Mouse (Mus musculus): ENCODE results near the gene Chp2. TPM values are rescaled to one million over a fixed set of nuclear protein-coding genes. Genes with fewer than 3 reads are reported as not detected.

Gene Chp2
- total RNA-seq (2014; rRNA removed) (0.78 and 1.0 TPM in 2 replicates), polyA plus RNA-seq (2015; fragmentation: Nextera tagmentation; extraction: Ambion mirVana) (1.3 and 1.4 TPM in 2 replicates)

DNA sequence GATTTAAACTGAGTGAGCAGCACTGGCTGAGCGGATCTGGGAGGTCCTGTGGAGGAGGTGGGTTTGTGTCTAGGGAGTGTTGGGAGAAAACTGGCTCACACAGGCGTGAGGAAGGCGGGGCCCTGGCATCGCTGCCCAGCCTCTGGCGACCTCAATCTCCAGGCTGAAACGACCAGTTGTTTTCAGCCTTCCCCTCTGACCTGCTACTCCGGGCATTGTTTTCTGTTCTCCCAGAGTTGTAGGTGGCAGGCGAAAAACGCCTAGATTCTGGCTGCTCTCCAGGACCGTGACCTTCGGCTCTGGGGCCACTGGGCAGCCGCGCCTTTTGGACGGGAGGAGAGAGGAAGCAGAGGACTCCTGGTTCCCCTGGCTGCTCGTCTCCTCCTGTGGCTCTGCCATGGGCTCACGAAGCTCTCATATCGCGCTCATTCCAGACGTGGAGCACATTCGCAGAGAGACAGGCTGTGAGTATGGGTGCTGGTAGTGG, at the start of gene Chp2:
Gene Chp2 (plus strand): TSS at position 182 of the 487 bp plus-strand sequence.
- H3K9ac ChIP-seq (replicated peaks; ENCODE audit: low read length): 0 out of 2 replicates have a peak within 1 kb of the TSS, but pooled peaks have one; percentile 19
- H3K4me1 ChIP-seq (ENCODE audit: insufficient read depth, low read length): no peaks in the 10 kb centered on the region
- no peaks in the 10 kb centered on the region for H3K27me3 ChIP-seq (ENCODE audit: insufficient read depth, low read length)
- H3K36me3 ChIP-seq (ENCODE audit: insufficient read depth, low read length): no peaks in the 10 kb centered on the region
- no peak for DNase-seq (ENCODE audit: low spot score)
- H3K4me3 ChIP-seq (ENCODE audit: low read length): peak within 1 kb of the TSS; percentile 13; the same call in 1 of the 2 replicates
- WGBS: 29% methylated on average over 20 of the region's 20 CpGs
- no peaks in the 10 kb centered on the region for H3K9me3 ChIP-seq (ENCODE audit: low read length)
- ATAC-seq: no peak
- no peak within 1 kb of the TSS for H3K27ac ChIP-seq
- H3K4me2 ChIP-seq (ENCODE audit: low read depth, low read length): peak within 1 kb of the TSS; percentile 45
- TF ChIP-seq CTCF (IDR thresholded peaks at IDR 0.05; ENCODE audit: low read depth): no peak

DNA sequence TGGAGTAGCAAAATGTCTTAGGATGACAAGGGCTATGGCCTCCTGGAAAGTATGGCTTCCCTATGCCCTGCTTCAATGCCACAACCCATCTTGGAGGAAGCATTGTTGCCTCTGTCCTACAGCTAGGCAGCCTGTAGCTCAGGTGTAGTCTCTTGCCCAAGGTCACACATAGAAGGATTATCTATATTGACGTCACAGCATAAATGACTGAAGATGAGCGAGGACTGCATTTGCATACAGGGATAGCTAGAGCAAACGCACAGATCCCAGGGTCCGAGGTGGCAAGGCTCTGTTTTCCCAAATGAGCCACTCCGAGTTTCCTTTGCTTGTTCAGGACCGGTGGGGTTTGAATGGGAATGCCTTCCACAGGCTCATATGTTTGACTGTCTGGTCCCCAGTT, 48.6 kb upstream of the Chp2 start:
- Histone ChIP-seq H3K9me3 (ENCODE audit: low read length) (no peaks in the 10 kb centered on the region), H3K4me1 (ENCODE audit: insufficient read depth, low read length) (no peaks in the 10 kb centered on the region), H3K9ac (replicated peaks; ENCODE audit: low read length) (no peak overlapping the region), H3K27me3 (ENCODE audit: insufficient read depth, low read length) (no peaks in the 10 kb centered on the region), H3K36me3 (ENCODE audit: insufficient read depth, low read length) (0 out of 2 replicates have a peak, but pooled peaks cover 4% of the 10 kb centered on the region), H3K4me2 (ENCODE audit: low read depth, low read length) (no peak overlapping the region), H3K4me3 (ENCODE audit: low read length) (no peak overlapping the region), H3K27ac (no peak overlapping the region)
- no peak for TF ChIP-seq CTCF (IDR thresholded peaks at IDR 0.05; ENCODE audit: low read depth)
- ATAC-seq: no peak
- no peak for DNase-seq (ENCODE audit: low spot score)
- 82% methylated on average over 6 of the region's 6 CpGs for WGBS

DNA sequence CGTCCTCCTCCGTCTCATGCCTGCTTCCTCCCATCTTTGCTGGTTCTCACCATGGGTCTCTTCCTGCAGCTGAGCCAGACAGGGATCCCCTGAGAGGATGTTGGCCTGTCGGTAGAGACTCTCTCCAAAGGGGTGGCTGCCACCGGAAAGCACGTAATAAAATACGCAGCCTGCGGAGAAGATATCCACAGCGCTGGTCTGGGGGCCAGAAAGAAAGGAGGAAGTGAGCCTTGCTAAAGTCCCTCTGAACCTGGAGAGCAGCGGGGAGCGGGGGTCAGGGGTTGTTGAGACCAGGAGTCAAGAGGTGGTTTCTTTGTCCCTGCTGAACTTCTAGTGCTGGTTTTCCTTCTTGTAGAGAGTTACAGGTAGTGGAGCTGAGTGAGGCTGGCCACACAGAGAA, 47.7 kb upstream of the Chp2 start:
- H3K27me3 ChIP-seq (ENCODE audit: insufficient read depth, low read length): no peaks in the 10 kb centered on the region
- ATAC-seq: no peak
- H3K4me3 ChIP-seq (ENCODE audit: low read length): no peak overlapping the region
- no peak overlapping the region for H3K9ac ChIP-seq (replicated peaks; ENCODE audit: low read length)
- no peak for DNase-seq (ENCODE audit: low spot score)
- no peaks in the 10 kb centered on the region for H3K9me3 ChIP-seq (ENCODE audit: low read length)
- no peak overlapping the region for H3K4me2 ChIP-seq (ENCODE audit: low read depth, low read length)
- TF ChIP-seq CTCF (IDR thresholded peaks at IDR 0.05; ENCODE audit: low read depth): no peak
- no peak overlapping the region for H3K27ac ChIP-seq
- no peaks in the 10 kb centered on the region for H3K4me1 ChIP-seq (ENCODE audit: insufficient read depth, low read length)
- 78% methylated on average over 10 of the region's 10 CpGs for WGBS
- H3K36me3 ChIP-seq (ENCODE audit: insufficient read depth, low read length): 0 out of 2 replicates have a peak, but pooled peaks cover 4% of the 10 kb centered on the region

DNA sequence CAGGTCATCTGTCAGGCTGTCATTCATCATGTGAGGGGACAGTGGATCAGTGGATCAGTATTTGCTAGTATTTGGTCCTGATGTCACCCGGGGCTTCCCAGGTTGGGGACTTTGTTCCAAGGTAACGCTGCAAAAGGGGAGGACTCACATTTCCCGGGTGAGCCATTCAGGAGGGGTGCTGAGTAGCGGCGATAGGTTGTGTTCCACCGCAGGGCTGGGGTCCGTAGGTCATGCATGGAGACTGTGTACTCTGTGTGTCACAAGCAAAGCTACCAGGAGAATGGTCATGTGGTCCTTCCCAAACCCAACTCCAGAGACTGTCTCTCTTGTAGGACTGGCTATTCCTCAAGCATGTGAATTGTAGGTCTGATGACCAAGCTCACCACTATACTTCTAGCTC, 38.6 kb upstream of the Chp2 start:
- DNase-seq (ENCODE audit: low spot score): no peak
- no peaks in the 10 kb centered on the region for H3K27me3 ChIP-seq (ENCODE audit: insufficient read depth, low read length)
- no peak for TF ChIP-seq CTCF (IDR thresholded peaks at IDR 0.05; ENCODE audit: low read depth)
- no peak overlapping the region for H3K27ac ChIP-seq
- no peaks in the 10 kb centered on the region for H3K36me3 ChIP-seq (ENCODE audit: insufficient read depth, low read length)
- H3K4me1 ChIP-seq (ENCODE audit: insufficient read depth, low read length): no peaks in the 10 kb centered on the region
- no peaks in the 10 kb centered on the region for H3K9me3 ChIP-seq (ENCODE audit: low read length)
- WGBS: 92% methylated on average over 7 of the region's 7 CpGs
- ATAC-seq: no peak
- no peak overlapping the region for H3K4me2 ChIP-seq (ENCODE audit: low read depth, low read length)
- H3K4me3 ChIP-seq (ENCODE audit: low read length): no peak overlapping the region
- H3K9ac ChIP-seq (replicated peaks; ENCODE audit: low read length): no peak overlapping the region

DNA sequence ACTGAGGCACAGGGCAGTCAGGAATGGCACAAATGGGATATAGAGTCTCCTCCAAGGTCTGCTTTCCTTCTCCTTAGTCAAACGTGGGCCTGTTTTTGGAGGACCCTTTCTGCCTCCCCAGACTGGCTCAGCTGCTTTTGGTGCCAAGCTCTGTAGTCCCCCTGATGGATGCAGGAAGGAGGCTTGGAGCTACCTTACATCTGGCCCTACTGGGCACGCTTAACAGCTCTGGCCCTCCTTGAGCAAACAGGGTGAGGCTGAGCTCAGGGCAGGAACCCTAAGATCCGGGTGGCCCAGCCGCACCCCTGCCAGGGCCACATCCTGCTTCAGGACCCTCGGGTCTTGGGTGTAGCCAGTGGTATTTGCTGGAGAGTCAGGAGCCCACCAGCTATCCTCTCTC, 34.7 kb upstream of the Chp2 start:
- 69% methylated on average over 5 of the region's 5 CpGs for WGBS
- no peak overlapping the region for H3K4me3 ChIP-seq (ENCODE audit: low read length)
- no peak overlapping the region for H3K4me2 ChIP-seq (ENCODE audit: low read depth, low read length)
- no peaks in the 10 kb centered on the region for H3K9me3 ChIP-seq (ENCODE audit: low read length)
- DNase-seq (ENCODE audit: low spot score) (no peak), ATAC-seq (no peak)
- no peaks in the 10 kb centered on the region for H3K4me1 ChIP-seq (ENCODE audit: insufficient read depth, low read length)
- no peak overlapping the region for H3K27ac ChIP-seq
- no peaks in the 10 kb centered on the region for H3K36me3 ChIP-seq (ENCODE audit: insufficient read depth, low read length)
- no peak overlapping the region for H3K9ac ChIP-seq (replicated peaks; ENCODE audit: low read length)
- no peaks in the 10 kb centered on the region for H3K27me3 ChIP-seq (ENCODE audit: insufficient read depth, low read length)
- TF ChIP-seq CTCF (IDR thresholded peaks at IDR 0.05; ENCODE audit: low read depth): no peak

DNA sequence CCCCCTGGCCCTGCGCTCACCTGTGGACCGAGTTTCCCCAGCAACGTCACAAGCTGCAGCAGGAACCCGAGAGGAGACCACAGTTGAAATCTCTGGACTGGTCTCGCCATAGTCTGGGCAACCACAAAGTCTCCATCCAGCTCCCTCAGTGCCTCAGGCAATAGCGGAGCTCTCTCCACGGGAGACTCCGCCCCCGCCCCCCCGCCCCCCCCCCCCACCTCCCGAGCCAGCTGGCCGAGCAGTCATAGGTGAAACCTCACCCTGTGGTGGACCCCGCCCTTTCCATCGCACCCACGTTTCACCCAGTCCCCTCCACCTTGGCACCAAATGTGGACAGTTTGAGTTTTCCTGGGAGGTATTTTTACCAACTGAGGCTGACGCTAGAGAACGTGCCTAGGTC, 33.3 kb upstream of the Chp2 start, which contains the start of gene Ern2:
Gene Ern2 (minus strand): TSS at position 165 of the 400 bp plus-strand sequence.
- TF ChIP-seq CTCF (IDR thresholded peaks at IDR 0.05; ENCODE audit: low read depth): no peak
- Histone ChIP-seq H3K27ac (no peak within 1 kb of the TSS), H3K27me3 (ENCODE audit: insufficient read depth, low read length) (no peaks in the 10 kb centered on the region), H3K9me3 (ENCODE audit: low read length) (no peaks in the 10 kb centered on the region), H3K9ac (replicated peaks; ENCODE audit: low read length) (no peak within 1 kb of the TSS), H3K4me3 (ENCODE audit: low read length) (no peak within 1 kb of the TSS), H3K4me2 (ENCODE audit: low read depth, low read length) (peak within 1 kb of the TSS; percentile 46), H3K4me1 (ENCODE audit: insufficient read depth, low read length) (no peaks in the 10 kb centered on the region), H3K36me3 (ENCODE audit: insufficient read depth, low read length) (no peaks in the 10 kb centered on the region)
- ATAC-seq: peak; percentile 29; the same call in 1 of the 2 replicates
- 25% methylated on average over 12 of the region's 17 CpGs for WGBS
- no peak for DNase-seq (ENCODE audit: low spot score)

DNA sequence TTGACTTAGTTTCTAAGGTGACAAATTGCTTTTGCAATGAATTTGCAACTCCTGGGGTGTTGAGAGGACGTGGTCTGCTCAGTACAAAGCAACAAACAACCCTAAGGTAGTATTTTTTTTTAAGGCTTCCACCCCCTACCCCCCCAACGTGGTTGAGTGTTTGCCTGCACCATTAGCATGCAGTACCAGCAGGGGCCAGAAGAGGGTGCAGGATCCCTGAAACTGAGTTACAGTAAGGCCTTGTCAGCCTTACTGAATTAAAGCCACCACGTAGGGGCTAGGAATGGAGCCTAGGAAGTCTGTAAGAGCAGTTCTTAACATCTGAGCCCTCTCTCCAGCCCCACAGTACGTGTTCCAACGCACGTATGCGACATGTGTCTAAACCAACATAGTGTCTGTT, 29.8 kb upstream of the Chp2 start:
- peak; percentile 92 for TF ChIP-seq CTCF (IDR thresholded peaks at IDR 0.05; ENCODE audit: low read depth)
- Histone ChIP-seq H3K36me3 (ENCODE audit: insufficient read depth, low read length) (no peaks in the 10 kb centered on the region), H3K4me2 (ENCODE audit: low read depth, low read length) (no peak overlapping the region), H3K27me3 (ENCODE audit: insufficient read depth, low read length) (no peaks in the 10 kb centered on the region), H3K4me1 (ENCODE audit: insufficient read depth, low read length) (no peaks in the 10 kb centered on the region), H3K9me3 (ENCODE audit: low read length) (no peaks in the 10 kb centered on the region), H3K4me3 (ENCODE audit: low read length) (no peak overlapping the region), H3K27ac (no peak overlapping the region), H3K9ac (replicated peaks; ENCODE audit: low read length) (no peak overlapping the region)
- ATAC-seq (0 out of 2 replicates have a peak, but pooled peaks have one; percentile 32), DNase-seq (ENCODE audit: low spot score) (peak; percentile 76)
- WGBS: 23% methylated on average over 7 of the region's 7 CpGs
